Mouse (Mus musculus): ENCODE results near the gene Zfp36l2. TPM values are rescaled to one million over a fixed set of nuclear protein-coding genes. Genes with fewer than 3 reads are reported as not detected.
"Not testable (repeated sequence)": the region's sequence is repeated elsewhere in the genome, so short reads cannot be mapped to it uniquely, and the experiment has no call there.

Gene Zfp36l2
- 10.8 and 12.0 TPM in 2 replicates for polyA plus RNA-seq (2016; fragmentation: Nextera tagmentation; extraction: Ambion mirVana)

- Histone ChIP-seq H3K27me3 (replicated peaks; ENCODE audit: low read depth, poor library complexity, severe bottlenecking) (no peaks in the 10 kb centered on the region), H3K4me1 (peaks cover 50% of the 10 kb centered on the region), H3K9me3 (no peaks in the 10 kb centered on the region), H3K36me3 (replicated peaks) (peaks cover 40% of the 10 kb centered on the region), H3K4me3 (peak within 1 kb of the TSS; percentile 94), H3K27ac (replicated peaks) (peak within 1 kb of the TSS; percentile 97)
- under 1% methylated on average over 76 of the region's 76 CpGs for WGBS
- peak; percentile 99 for DNase-seq (ENCODE audit: low spot score)
These were observed at the start of gene Zfp36l2 for GRCm38 (mm10) chr17:84187727-84188373. Gene Zfp36l2 (minus strand): TSS chr17:84187947.

DNA sequence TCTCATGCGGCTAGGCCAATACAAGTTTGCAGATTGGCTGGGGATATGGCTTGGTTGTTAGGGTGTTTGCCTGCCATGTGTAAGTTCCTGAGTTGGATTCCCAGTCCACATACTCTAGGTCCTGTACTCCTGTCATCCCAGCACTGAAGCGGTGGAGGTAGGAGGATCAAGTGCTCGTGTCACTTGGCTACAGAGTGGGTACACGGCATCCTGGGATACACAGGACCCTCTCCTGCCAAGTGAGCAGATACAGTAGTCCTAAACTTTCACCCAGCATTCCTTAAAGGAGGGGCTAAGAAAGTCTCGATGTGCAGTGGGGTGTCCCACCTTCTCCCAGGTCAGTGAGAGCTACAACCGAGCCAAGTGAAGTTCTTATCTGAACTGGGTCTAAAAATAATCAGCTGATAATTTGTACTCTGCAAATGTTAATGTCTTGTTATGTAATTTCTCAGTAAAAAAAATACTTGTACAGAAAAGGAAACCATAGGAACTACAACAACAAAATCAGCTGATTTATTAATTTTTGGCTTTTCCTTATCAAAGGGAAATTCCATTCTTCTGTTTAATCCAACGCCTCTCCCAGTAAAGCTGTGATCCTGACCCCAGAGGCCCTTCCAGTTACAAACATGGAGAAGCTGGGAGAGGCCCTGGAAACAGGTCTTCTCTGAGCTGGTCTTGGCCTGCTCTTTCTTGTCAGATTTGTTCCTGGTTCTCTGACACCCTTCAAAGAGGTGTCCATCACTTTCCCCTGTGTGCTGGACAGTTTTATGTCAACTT is 49.2 kb upstream of the Zfp36l2 start:
- Histone ChIP-seq H3K9me3 (no peaks in the 10 kb centered on the region), H3K27me3 (replicated peaks; ENCODE audit: low read depth, poor library complexity, severe bottlenecking) (no peaks in the 10 kb centered on the region), H3K36me3 (replicated peaks) (peaks cover 8% of the 10 kb centered on the region), H3K4me3 (no peak overlapping the region), H3K27ac (replicated peaks) (no peak overlapping the region), H3K4me1 (0 out of 2 replicates have a peak, but pooled peaks cover 4% of the 10 kb centered on the region)
- DNase-seq (ENCODE audit: low spot score), result no peak
- WGBS, result 92% methylated on average over 7 of the region's 7 CpGs

GRCm38 (mm10) chr17:84235399-84235928 is 47.7 kb upstream of the Zfp36l2 start:
- Histone ChIP-seq H3K27ac (replicated peaks) (no peak overlapping the region), H3K27me3 (replicated peaks; ENCODE audit: low read depth, poor library complexity, severe bottlenecking) (no peaks in the 10 kb centered on the region), H3K4me1 (0 out of 2 replicates have a peak, but pooled peaks cover 4% of the 10 kb centered on the region), H3K36me3 (replicated peaks) (peaks cover 7% of the 10 kb centered on the region), H3K4me3 (no peak overlapping the region), H3K9me3 (no peaks in the 10 kb centered on the region)
- no peak for DNase-seq (ENCODE audit: low spot score)
- WGBS, result 87% methylated on average over 4 of the region's 4 CpGs

- not testable (repeated sequence) for H3K4me3 ChIP-seq; H3K27me3 ChIP-seq (replicated peaks; ENCODE audit: low read depth, poor library complexity, severe bottlenecking); H3K4me1 ChIP-seq; H3K9me3 ChIP-seq; DNase-seq (ENCODE audit: low spot score); H3K27ac ChIP-seq (replicated peaks)
- 96% methylated on average over 4 of the region's 4 CpGs for WGBS
- H3K36me3 ChIP-seq (replicated peaks), result peaks cover 14% of the 10 kb centered on the region
These were observed 47.0 kb upstream of the Zfp36l2 start for GRCm38 (mm10) chr17:84234785-84235184.

DNA sequence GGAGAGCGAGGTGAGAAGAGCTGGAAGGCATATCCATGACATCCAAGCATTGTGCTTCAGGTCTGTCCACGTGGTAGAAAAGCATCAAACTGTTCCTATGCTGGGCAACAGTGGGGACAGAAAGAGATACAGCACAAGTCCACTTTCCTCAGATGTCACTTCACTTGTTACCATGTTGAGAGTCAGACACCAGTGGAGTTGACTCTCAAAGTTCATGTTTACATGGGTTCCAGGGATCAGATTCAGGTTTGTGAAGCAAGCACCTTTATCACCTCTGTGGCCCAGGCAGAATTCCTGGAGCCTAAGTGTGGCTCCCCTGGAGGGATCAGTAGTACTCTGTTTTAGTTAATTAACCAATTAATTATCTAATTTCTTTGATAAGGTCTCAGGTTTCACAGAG is 46.0 kb upstream of the Zfp36l2 start:
- Histone ChIP-seq H3K27ac (replicated peaks) (no peak overlapping the region), H3K4me1 (0 out of 2 replicates have a peak, but pooled peaks cover 4% of the 10 kb centered on the region), H3K36me3 (replicated peaks) (peaks cover 24% of the 10 kb centered on the region), H3K4me3 (no peak overlapping the region), H3K9me3 (no peaks in the 10 kb centered on the region), H3K27me3 (replicated peaks; ENCODE audit: low read depth, poor library complexity, severe bottlenecking) (no peaks in the 10 kb centered on the region)
- no peak for DNase-seq (ENCODE audit: low spot score)
- 91% methylated on average over 2 of the region's 2 CpGs for WGBS

DNA sequence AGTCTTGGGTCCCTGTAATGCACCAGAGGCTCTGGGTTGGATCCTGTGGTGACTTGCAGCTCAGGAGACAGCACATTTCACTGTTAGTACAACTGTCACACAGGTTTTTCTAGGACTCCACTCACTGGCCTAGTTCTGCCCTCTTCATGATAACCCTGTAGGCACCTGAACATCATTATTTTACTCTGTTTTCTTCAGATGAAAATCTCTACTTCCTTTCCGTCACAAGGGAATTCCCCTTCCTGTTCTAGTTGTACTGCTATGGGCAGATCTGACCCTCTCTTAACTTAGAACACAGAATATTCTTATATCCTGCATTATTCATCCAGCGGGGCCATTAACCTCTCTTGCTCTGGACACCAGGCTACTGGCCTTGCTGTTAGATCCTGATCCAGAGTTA is 43.6 kb upstream of the Zfp36l2 start:
- Histone ChIP-seq H3K9me3 (no peaks in the 10 kb centered on the region), H3K36me3 (replicated peaks) (peaks cover 44% of the 10 kb centered on the region), H3K4me1 (peaks cover 10% of the 10 kb centered on the region)

DNA sequence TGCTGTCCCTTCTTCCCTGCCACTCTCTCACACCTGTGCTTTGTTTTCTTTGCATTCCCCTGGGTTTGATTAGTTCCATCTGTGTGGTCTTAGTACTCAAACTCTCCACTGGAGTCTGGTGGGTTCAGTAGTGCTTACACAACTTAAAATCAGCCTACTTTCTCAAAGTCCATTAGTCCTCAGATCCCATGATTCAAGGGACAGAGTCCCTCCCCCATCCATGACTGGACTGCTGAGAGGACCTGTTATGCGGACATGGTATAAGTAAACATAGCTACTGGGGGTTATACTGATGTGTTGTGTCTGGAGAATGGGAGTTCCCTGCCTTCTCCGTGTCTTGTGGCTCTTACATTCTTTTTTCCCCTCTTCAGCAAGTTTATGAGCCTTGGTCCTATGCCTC is 40.5 kb upstream of the Zfp36l2 start:
- Histone ChIP-seq H3K27me3 (replicated peaks; ENCODE audit: low read depth, poor library complexity, severe bottlenecking) (no peaks in the 10 kb centered on the region), H3K4me1 (peaks cover 11% of the 10 kb centered on the region), H3K9me3 (no peaks in the 10 kb centered on the region), H3K36me3 (replicated peaks) (peaks cover 72% of the 10 kb centered on the region), H3K27ac (replicated peaks) (no peak overlapping the region), H3K4me3 (no peak overlapping the region)
- DNase-seq (ENCODE audit: low spot score), result no peak
- 72% methylated on average over 2 of the region's 2 CpGs for WGBS

More for the DNA sequence above, 43.6 kb upstream of the Zfp36l2 start:
- no peak overlapping the region for H3K27ac ChIP-seq (replicated peaks)
- WGBS, result 90% methylated on average over 2 of the region's 2 CpGs
- no peak for DNase-seq (ENCODE audit: low spot score)
- H3K27me3 ChIP-seq (replicated peaks; ENCODE audit: low read depth, poor library complexity, severe bottlenecking), result no peaks in the 10 kb centered on the region
- H3K4me3 ChIP-seq, result no peak overlapping the region

DNA sequence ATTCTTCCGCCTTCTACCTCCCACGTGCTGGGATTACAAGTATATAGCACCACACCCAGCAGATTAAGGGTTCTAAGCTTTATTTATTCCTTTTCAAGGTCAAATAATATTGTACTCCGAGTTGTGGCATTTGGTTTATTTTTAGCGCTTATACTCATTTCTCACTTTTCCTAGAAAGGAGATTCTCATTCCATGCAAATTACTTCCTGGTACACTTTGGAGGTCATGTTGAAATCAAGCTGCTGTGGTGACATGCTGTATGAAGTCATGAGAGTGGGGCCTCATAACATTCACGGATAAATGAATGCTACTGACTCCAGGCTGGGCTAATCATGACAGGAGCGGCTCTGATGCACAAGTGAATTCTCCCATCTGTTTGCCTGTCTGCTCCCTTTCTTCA is 38.9 kb upstream of the Zfp36l2 start:
- Histone ChIP-seq H3K27ac (replicated peaks) (no peak overlapping the region), H3K4me1 (peaks cover 11% of the 10 kb centered on the region), H3K9me3 (no peaks in the 10 kb centered on the region), H3K36me3 (replicated peaks) (peaks cover 87% of the 10 kb centered on the region), H3K4me3 (no peak overlapping the region), H3K27me3 (replicated peaks; ENCODE audit: low read depth, poor library complexity, severe bottlenecking) (no peaks in the 10 kb centered on the region)
- 87% methylated on average over 6 of the region's 6 CpGs for WGBS
- no peak for DNase-seq (ENCODE audit: low spot score)

GRCm38 (mm10) chr17:84226231-84226630 is 38.5 kb upstream of the Zfp36l2 start:
- Histone ChIP-seq H3K9me3 (no peaks in the 10 kb centered on the region), H3K4me1 (peaks cover 11% of the 10 kb centered on the region), H3K36me3 (replicated peaks) (peaks cover 91% of the 10 kb centered on the region), H3K4me3 (no peak overlapping the region), H3K27me3 (replicated peaks; ENCODE audit: low read depth, poor library complexity, severe bottlenecking) (no peaks in the 10 kb centered on the region), H3K27ac (replicated peaks) (no peak overlapping the region)
- 77% methylated on average over 5 of the region's 5 CpGs for WGBS
- no peak for DNase-seq (ENCODE audit: low spot score)

DNA sequence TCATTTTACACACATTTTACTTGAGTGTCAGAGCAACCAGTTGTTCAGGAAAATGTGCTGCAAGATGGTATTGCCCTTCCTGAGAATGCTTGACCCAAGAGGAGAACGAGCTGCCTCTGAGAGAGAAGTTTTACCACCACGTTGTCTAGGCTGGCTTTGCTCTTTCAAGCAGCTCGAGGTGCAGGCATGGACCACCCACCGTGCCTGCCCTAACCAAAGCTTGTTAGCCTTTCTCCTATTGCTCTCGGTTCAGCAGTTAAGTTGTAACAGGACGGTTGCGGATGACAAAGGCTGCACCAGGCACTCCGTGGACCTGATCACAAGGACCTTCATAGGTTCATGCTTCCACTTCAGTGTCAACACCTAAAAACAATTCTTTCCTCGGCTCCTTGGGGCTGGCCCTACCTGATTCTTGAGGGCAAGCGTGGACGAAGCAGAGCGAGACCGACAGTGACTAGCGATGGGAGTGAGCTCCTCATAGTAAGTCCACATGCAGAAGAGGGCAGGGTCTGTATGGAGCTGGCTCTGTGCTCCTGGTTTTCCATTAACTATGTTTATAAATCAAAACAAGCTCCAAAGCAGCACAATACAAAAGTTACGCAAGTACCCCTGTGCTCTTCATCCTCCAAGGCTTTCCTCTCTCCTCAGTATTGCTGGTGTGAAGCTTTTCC is 36.6 kb upstream of the Zfp36l2 start:
- WGBS, result 78% methylated on average over 15 of the region's 15 CpGs
- H3K4me1 ChIP-seq, result peaks cover 11% of the 10 kb centered on the region
- DNase-seq (ENCODE audit: low spot score), result no peak
- H3K4me3 ChIP-seq, result no peak overlapping the region
- H3K36me3 ChIP-seq (replicated peaks), result peaks cover 93% of the 10 kb centered on the region
- 0 out of 2 replicates have a peak overlapping the region, but pooled peaks have one; percentile 24 for H3K27ac ChIP-seq (replicated peaks)
- H3K27me3 ChIP-seq (replicated peaks; ENCODE audit: low read depth, poor library complexity, severe bottlenecking), result no peaks in the 10 kb centered on the region
- no peaks in the 10 kb centered on the region for H3K9me3 ChIP-seq

GRCm38 (mm10) chr17:84218841-84219240 is 31.1 kb upstream of the Zfp36l2 start:
- 96% methylated on average over 2 of the region's 2 CpGs for WGBS
- not testable (repeated sequence) for H3K4me3 ChIP-seq; H3K27ac ChIP-seq (replicated peaks); H3K9me3 ChIP-seq; H3K27me3 ChIP-seq (replicated peaks; ENCODE audit: low read depth, poor library complexity, severe bottlenecking); H3K4me1 ChIP-seq; DNase-seq (ENCODE audit: low spot score)
- peaks cover 71% of the 10 kb centered on the region for H3K36me3 ChIP-seq (replicated peaks)

- H3K27ac ChIP-seq (replicated peaks), result no peak overlapping the region
These were observed 29.9 kb upstream of the Zfp36l2 start for GRCm38 (mm10) chr17:84217696-84218095.

More at GRCm38 (mm10) chr17:84217696-84218095, 29.9 kb upstream of the Zfp36l2 start:
- Histone ChIP-seq H3K36me3 (replicated peaks) (peaks cover 63% of the 10 kb centered on the region), H3K9me3 (no peaks in the 10 kb centered on the region), H3K4me3 (no peak overlapping the region), H3K4me1 (no peaks in the 10 kb centered on the region), H3K27me3 (replicated peaks; ENCODE audit: low read depth, poor library complexity, severe bottlenecking) (no peaks in the 10 kb centered on the region)
- no peak for DNase-seq (ENCODE audit: low spot score)
- 89% methylated on average over 3 of the region's 3 CpGs for WGBS

Measured in embryonic facial prominence, embryonic 10.5 days (tissue).